Mouse (Mus musculus) lung, postnatal 4 days (tissue): ENCODE data around the gene Afmid.
"Not testable (repeated sequence)": the region's sequence is repeated elsewhere in the genome, so short reads cannot be mapped to it uniquely, and the experiment has no call there.

Source experiments
- DNase-seq, 2 experiments: peaks; one replicate each; pipeline ENCODE4 v3.0.0; 2021

Gene Afmid

DNA sequence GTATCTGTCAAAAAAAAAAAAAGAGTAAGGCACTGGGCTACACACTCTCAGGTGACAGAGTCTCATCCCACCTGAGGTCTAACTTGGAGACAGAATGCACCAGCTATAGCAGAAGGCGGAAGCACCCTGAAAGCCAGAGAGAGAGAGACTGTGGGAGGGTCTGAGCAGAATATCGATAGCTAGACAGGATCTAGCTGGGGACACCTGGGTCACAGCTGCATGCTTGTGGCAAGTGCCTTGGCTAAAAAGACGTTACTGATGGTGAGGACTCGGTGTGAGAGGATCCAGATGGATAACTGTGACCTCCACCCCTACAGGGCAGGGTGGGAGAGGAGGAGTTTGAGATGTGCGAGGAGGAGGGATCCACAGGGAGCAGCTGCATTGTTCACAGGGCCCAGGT lies 28.8 kb upstream of the Afmid start:
- no peak for DNase-seq

DNA sequence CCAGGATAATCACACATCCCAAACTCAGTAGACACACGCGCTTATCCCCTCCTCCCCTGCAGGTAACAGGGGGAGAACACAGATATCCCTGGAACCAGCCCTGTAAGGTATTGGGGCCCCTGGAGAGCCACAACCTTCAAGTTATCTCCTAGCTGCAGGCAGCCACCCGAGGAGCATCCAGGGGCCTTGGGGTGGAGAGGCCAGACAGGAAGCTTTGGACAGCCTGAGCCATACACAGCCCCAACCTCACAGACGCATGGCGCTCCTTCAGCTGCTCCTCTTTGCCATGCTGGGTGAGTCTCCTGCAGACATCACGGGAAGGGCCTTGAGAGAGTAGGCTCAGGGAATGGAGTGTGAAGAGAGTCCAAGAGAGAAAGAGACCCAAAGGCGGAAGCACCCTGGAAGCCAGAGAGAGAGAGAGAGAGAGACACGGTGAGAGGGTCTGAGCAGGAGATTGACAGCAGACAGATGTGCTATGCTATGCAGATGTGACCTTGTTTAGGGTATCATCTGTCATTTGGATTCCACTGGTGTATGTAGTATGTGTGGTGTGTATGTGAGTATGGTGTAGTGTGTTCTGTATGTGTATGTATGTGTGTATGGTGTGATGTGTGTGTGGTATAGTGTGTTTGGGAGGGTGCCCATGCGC lies 28.1 kb upstream of the Afmid start, which contains the start of gene 6030468B19Rik:
Gene 6030468B19Rik, plus strand, starts transcription at position 150 of the 649 bp plus-strand sequence.
- no peak for DNase-seq

DNA sequence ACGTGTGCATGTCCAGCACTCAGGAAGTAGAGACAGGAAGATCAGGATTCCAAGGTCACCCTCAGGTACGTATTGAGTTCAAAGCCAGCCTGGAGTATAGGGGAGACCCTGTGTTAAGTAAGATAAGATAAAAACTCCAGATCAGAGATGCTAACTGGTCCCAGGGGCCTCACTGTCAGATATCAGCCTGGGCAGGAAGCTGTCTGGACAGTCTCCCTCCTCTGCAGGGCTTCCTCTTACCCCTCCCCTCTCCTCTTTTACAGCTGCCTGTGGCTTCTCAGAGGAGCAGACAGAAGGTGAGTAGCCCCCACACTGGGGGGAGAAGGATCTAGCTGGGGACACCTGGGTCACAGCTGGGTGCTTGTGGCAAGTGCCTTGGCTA lies 27.6 kb upstream of the Afmid start:
- no peak for DNase-seq

DNA sequence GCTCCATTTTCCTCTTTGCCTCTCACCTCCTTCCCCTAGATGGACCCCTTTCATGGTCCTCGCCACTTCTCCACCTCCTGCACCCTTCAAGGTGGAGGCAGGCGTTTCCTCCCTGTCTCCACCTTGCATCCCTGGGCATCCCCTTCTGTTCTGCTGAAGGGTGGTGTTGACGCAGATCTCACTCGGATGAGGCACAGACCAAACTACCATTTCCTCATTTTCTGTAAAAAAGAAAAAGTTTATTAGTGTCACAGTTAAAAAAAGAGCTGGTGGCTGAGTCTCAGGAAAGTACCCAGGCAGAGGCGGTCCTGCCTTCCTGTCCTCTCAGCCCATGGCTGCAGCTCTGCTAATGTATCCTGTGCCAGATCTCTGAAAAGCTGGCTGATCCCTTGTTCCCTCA lies 26.6 kb upstream of the Afmid start:
- no peak for DNase-seq

DNA sequence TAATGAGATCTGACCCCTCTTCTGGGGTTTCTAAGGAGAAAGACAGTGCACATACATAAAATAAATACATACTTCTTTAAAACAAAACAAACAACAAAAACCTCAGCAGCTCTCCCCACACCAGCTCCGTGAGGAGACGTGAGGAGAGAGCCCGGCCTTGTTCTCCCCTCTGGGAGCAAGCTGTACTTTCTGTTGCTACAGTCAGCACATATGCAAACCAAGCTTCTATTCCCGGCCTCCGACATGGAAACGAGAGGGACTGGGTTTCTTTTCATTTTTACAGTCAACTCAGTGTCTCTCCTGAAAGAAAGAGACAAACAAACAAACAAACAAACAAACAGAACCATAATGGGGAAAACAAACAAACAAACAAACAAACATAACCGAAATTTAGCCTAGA lies 25.7 kb upstream of the Afmid start:
- DNase-seq = no peak

DNA sequence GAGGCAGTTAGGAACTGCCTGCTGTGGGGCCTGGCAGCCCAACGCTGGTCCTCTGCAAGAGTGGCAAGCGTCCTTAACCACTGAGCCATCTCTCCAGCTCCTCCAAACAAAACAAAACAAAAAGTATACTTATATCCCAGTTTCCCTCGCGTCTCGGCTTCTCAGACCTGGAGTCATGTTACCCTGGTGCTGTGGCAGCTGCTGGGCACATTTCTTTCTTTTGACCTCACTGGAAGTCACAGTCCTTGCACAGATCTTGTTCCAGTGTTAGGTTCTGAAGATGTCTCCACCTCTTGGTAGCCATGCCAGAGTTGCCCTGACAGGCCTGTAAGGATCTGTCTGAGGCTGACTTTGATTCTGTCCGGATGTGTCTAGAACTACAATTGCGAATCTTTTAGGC lies 24.1 kb upstream of the Afmid start:
- DNase-seq = no peak

DNA sequence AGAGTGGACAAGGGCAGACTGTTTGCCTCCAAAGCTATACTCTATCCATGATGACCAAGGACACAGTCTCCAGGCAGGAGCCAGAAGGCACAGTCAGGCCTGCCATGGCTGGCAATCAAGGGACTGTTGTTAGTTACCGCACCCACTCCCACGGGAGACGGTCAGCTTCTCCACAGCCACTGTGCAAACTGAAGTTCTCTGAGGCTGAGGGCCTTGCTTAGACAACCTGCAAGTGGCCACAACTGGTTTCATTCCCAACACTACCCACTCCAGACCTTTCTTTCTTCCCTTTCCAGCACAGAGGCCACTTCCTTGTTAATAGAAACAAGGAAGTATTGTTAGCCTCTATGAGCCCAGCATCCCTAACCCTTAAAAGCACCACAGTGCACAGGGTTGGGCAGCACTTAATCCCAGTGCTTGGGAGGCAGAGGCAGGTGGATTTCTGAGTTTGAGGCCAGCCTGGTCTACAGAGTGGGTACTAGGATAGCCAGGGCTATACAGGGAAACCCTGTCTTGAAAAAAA lies 22.5 kb upstream of the Afmid start:
- DNase-seq = no peak

DNA sequence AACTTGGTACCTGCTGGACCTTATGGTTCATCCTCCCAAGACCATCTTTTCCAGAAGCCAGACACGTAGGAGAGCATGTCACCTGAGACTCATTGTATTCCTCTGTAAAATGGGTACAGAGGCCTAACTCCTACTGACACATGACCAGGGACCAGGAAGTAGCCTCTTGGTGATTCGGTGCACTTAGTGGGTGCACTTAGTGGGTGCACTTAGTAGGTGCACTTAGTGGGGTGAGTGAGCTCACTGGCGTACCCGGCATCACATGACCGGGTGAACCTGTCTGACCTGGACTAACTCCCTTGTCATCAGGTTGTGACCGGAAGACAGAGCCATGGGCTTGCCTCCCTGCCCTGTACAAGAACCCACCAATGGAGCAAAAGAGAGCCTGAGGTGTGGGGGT lies 18.9 kb upstream of the Afmid start:
- no peak for DNase-seq

DNA sequence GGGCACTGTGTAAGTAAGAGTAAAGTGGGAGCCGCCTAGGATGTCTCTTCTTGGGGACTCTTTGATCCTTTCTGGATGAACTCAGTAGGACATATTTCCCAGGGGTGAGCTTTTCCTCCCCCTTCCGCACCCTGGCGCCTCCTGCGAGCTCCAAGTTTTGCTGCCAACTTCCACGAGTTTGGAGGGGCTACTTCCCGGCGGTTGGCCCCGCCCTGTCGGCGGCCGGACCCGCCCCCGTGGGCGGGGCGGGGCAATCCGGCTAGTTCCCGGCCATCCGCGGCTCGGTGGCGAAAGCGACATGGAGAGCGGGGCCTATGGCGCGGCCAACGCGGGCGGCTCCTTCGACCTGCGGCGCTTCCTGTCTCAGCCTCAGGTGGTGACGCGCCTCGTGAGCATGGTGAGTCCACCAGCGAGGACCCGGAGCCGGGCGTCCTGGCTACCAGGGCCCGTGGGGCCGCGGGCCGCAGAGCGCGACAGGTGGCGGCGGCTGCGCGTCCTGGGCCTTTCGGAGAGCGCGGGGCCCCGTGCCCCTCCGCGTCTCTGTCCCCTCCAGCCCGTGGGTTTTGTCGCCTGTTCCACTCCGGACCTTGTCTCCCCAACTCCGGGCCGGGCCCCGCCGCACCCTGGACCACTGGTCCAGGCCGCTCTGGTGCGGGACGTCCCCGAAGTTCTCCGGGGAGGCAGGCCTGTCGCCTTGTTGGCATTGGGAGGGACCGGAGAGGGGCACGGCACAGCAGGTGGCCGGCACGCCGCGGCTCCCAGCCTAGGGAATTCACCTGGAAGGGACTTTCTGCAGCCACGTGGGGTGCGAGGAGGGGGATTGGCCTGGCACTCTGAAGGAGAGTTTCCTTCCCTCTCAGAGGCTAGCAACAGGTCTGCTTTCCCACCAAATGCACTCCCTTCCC lies 16.1 kb upstream of the Afmid start, which contains the start of the genes Gm20708 and Syngr2:
Gene Gm20708, plus strand, starts transcription at position 262 of the 905 bp plus-strand sequence.
Gene Syngr2, plus strand, starts transcription at position 262 of the 905 bp plus-strand sequence.
- DNase-seq = peak; percentile 85 to 88

DNA sequence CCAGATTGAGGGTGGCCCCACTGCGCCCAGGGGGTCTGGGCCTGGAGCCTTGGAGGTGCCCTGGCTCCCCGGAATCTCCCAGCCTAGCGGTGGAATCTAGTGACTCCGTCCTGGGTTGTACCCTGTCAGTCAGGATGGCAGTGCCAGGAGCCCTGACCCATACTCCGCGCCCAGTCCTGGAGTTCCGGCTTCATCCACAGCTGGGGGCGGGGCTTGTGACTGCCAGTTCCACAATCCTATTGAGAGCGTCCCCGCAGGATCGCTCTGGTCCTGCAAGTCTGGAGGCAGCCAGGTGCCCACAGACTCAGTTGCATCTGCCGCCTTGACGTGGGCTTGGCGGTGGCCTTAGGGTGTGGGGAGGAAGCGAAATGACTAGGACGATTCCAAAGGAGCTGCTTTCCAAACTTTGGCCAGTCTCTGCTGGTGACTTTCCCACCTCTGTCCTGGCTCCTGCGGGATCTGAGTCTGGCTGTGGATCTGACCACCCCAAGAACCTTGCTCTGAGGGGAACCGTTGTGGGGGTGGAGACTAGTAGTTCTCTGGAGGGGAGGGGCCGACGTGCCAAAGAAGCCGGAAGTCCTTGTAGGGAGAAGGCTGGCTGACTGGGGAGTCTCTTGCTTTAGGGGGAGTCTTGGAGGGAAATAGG lies 15.2 kb upstream of the Afmid start:
- DNase-seq = peak; percentile 91 to 92

DNA sequence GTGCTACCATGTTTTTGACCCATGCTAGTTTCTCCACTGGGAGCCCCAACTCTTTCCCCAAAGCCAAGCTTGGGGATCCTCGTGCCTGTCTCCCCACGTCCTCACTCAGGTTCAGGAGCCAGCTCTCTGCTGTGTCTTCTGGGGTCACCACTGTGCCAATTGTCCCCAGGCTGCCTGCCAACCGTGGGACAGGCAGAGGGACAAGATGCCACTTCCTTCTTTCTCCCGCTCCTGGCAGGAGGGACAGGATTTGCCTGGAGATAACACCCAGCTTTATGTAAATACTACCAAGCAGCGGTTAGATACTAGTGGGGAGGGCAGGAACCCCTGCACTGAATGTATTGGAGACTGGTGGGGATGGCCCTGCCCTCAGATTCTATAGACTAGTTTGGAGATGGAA lies 11.9 kb upstream of the Afmid start:
- DNase-seq = no peak

DNA sequence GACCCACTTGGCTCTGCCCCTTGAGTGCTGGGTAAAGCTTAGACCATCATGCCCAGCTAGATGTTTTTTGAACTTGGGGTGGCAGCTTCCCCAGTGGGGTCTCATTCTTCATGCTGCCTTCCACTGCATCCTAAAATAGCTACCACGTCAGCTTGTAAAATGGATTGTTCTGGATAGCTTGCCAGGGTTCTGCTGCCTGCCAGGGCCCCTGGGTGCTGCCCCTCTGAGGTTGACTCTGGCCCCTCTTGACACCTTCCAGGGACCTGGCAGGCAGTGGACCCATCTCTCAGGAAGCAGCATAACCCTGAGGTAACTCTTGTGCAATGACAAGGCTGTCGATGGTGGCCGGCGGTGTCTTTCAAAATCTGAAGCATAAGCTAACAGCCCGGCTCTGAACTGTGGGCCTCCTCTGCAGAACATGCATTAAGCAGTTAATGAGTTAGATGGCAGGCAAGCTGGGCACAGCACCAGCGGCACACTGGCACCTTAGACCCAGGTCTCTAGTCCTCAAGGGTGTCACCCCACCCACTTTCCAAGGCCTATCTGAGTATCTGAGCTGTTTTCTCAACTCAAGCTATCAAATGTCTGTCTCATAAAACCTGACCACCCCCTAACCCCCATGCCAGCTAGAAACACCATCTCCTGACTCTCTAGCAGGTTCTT lies 10.9 kb upstream of the Afmid start:
- DNase-seq = no peak

DNA sequence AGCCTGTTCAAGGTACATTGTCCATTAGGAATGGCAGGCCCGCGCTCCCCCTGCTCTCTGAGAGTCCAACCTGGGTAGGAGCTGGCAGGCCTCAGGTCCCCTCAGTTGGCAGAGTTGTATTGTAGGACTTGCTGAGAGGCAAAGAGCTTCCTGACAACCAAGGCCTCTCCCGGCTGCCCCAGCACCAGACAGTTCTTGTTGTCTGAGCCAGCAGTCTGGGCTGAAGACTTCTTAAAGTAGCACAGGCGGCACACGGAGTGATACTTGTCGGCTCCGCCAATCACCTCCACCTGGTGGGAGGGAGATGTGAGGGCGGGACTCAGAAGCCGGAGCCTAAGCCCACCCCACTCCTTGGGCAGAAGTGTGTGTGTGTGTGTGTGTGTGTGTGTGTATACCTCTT lies 9.9 kb upstream of the Afmid start:
- not testable (repeated sequence) for DNase-seq

DNA sequence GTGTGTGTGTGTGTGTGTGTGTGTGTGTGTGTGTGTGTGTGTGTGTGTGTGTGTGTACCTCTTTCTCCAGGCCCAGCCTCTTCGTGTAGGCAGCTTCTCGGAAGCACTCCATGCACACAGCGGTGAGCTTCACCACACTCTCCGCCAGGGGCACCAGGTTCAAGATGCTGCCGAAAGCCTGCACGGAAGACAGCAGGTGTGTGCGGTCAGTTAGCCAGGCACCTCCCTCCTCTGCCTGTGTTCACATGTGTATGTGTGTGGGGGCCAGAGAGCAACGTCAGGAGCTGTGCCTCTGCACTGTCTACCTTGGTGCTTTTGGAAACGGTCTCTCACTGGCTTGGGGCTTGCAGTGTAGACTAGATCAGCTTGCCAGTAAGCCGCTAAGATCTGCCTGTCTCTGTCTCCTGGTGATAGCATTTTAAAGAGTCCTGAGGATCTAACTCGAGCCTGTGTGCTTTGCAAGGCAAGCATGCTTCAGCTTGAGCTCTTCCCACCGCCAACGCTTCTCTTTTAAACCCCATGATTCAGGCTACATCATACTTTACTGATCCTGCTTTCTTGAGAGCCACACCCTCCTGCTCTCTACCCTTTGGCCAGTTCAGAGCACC lies 9.2 kb upstream of the Afmid start:
- no peak for DNase-seq

DNA sequence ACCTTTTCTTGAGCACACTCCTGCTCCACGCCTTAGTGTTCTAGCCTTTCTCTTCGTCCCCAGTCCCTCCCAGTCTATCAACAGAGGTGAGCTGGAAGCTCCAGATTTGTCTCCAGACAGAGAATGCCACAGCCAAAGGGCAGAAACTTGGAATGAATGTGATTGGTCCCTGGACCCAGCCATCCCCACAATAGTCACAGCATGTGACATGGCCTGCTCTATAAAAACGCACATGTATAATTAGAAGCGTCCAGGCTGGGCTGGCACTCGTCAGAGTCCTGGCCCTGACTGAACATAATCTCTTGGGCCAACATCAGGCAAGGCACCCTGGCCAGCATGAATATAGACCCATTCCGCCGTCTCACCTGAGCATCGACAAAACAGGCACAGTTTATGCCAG lies 6.6 kb upstream of the Afmid start:
- DNase-seq = no peak

DNA sequence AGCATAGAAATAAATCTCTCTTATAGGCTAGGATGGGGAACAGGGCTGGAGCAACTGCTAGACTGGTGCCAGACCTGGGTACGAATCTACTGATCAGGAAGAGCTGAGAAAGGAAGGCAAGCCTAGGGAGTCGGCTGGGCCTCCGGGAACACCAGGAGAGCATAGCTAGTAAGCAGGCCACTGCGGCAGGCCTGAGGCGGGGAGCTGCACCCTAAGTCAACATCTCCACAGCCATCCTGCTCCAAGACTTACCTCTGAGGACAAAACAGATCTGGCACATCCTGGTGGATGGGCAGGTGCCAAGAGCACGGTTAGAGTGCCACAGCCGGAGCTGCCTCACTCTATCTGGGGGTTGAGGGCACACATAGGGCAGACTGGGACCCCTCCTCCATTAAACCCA lies 5.6 kb upstream of the Afmid start:
- no peak for DNase-seq

DNA sequence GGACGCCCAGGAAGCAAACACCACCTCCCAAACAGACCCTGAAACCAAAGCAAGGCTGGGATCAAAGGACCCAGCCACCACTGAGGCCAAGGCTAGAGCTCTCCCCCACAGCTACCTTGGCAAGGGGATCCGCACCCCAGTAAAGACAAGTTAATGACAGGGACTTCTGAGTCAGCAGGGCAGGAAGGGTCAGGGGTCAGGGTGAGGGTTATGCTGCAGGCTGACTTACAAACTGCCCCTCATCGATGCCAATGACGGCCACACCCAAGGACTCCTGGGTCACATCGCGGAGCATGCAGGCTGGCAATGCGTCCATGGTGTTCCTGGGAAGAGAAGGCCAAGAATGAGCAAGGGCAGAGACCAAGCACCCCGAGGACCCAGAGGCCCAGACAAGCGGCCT lies 3.9 kb upstream of the Afmid start:
- peak in 1 of 2 experiments; percentile 5 for DNase-seq

DNA sequence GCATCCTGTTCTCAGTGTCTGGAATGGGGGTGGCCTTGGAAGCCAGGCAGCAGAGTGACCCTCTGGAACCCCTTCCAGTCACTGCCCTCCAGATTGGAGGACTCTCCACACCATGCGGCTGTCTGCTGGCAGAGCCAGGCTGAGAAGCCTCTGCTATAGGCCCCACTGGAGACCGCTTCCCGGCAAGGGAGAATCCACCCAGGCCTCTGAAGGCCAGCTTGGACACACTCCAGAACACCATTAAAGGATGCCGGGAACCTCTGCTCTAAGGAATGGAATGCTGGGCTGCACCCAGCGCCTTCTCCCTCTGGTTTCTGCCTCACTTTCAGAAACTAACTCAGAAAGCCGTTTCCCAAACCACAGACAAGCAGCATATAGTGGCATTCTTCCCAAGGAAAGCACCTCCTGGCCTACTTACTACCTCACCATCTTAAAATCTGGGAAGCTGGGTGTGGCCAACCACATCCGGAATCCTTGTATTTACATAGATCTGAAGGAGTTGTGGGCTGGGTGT lies 2.9 kb upstream of the Afmid start:
- DNase-seq = peak; percentile 48 to 65

DNA sequence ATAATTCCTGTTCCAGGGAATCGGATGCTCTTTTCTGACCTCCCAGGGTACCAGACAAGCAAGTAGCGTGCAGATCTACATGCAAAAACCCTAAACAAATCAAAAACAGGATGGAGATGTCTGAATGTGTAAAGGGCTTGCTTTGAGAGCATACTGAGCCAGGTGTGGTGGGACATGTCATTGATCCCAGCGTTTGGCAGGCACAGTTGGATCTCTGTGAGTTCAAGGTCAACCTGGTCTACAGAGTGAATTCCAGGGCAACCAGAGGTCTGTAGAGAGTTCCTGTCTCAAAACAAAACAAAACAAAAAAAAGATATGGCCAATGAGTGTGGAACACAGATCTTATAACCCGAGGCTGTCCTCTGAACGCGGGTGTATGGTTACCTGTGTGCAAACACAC lies 2.3 kb upstream of the Afmid start:
- peak in 1 of 2 experiments; percentile 3 for DNase-seq

DNA sequence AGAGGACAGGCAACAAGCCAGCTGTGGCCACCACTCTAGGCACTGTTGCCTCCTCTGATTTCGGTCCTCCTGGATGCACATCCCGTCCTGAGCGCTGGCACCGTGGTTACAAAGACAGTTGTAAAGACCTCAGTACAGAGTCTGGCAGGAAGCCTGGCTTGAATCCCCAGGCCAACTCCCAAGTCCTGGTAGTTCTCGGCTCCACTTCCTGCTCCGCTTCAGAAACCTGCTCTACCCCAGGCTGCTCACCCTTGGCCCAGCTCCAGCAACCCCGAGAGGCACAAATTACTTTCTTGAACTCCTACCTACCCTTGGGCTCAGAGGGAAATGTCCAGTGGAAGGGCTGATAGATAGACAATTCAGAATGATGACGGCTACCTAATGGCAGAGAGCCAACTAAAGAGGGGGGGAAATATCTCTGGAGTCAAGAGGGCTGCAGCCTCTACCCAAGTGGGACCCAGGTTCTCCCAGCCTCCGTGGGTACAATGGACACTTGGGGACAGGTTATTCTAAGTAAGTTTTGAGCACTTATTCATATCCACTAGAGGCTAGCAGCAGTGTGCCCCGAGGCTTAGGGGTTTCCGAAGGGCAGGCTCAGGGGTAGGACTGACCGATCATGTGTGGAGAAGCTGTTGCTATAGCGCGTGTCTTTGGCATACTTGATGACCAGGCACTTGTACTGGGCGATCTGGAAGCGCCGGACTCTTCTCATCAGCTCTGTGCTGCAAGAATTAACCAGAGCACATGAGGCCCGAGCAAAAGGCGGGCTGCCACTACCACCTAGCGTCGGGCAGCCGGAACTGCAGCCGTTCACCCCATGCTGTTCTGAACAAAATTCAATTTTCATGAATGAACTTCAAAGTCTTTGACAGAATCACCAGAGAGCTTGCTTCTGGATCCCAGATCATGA lies 1.4 kb upstream of the Afmid start:
- DNase-seq = peak; percentile 86 to 89

DNA sequence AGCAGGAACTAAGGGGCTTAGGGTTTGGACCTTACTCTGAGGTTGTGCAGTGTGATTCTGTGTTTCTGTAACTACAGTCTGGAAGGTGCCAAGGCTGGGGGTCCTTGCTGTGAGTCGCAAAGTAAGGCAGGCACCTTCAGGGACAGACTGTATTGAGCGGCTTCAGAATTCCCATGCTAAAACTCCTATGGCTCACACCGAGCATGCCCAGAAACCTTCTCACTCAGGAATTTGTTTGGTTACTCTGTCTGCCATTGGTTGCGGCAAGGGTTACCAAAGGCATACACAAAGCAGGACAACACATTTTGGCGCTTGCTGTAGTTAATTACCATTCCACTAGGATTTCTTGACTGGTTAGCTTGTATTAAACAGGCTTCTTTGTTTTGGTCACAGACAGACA lies 440 bp downstream of the Afmid start:
- DNase-seq = no peak
